Mouse (Mus musculus) adrenal gland, adult 2 months (tissue): ENCODE measurements at regions not wholly inside any gene's neighbourhood (a gene's known extent, or its start where the extent isn't known, plus 50 kb on each side); places are given as distances from the start of the nearest gene placed in this dataset.

Experiments
- DNase-seq: peaks from one replicate; pipeline ENCODE4 v3.0.0; 2021

GRCm38 (mm10) chr3:129386522-129386921 is 54.0 kb upstream of the Enpep start:
- DNase-seq, result no peak

GRCm38 (mm10) chr3:129390506-129390905 is 58.0 kb upstream of the Enpep start:
- DNase-seq, result no peak

DNA sequence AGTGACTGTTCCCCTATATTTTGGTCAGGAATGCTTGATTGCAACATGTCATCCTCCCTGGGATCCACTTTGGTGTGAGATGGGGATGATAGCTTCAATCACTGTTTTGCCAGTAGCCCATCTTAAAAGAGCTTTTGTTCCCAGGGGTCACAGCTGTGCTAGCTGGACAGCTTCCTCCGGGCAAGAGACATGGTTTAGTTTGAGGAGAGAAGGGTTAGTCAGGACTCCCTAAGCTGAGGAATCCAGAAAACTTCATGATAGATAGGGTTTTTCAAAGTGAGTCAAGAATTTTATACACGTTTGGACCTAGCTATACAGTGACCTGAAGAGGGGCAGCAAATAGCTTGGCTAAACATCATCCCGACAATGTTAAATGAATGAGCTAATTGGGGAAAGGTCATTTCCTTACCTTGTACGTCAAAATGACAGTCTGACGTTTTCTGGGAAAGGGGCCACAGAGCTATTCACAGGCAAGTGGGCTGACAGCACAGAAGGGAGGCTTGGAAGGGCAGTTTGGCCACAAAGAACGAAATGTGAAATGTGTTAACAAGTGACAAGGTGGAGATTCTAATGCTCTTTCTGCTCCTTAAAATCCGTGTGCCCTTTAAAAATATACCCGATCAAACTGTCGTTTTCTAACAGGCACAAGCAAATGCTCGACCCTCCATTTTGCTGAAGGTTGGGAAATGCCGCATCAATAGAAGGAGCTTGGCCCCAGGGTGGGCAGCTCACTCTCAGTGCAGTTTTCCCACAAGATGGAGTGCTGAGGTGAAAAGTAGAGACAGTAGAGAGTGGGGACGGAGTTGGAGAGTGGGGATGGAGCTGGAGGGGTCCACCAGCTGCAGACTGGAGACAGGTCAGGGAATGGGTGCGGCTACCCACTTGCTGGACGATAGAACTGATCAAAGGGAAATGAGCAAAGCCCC is 59.6 kb upstream of the Enpep start:
- no peak for DNase-seq

DNA sequence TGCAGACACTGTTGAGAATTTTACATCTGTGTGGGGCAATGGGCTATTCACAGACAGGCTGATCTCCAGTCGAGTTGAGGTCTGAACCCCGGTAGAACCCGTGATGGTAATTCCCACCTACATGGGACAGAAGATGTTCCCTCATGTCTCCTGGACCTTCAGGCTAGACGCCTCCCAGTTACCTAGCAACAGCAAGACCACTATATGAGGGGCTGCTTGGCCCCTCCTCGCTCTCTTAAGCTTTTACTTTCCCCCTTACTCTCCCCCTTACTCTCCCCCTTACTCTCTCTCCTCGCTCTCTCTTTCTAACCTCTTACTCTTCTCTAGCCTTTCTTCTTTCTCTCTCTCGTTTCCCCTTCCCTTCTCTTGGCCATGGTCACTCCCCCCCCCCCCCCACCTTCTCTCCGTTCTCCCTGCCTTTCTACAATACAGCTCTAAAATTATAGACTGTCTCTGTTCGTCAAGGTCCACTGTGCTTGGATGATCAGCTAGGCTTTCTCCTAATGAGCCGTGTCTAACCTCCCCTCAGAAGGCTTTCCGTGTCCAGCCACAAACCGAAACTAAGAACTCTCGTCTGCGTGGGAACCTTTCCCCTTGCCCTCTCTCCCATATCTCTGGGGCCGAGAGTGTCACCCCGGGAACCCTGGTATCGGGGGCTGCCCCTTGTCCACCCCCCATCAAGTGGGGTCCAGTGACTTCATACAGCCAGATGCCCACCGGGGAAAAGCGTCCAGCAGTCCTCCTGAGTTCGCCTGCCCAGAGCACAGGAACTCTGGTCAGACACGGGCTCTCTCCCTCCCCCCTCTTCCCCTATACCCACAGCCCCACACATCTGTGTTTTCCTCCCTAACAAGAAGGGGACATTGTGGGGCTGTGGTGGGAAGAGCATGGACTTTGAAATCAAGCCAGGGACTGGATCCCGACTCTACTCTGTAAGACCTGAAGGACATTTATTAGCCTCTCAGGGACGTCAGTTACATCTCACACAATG is 60.6 kb upstream of the Enpep start:
- peak; percentile 3 for DNase-seq

DNA sequence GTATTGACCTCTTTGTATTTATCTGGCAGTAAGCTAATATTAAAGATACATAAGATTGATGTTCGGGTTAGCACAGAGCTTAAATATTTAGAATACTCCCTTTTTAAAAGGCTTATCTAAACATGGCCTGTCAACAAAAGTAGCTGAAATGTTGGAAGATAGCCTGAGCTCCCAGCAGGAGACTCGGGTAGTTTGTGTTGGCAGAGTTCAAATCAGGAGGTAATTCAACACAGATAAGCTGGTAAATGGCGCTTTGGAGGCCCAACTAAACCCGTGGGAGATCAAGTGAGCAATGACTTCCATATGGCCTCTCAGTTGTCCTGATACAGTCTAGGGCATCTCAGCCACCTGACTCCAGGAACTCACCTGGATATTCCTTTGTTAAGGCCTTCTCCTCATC is 65.0 kb upstream of the Enpep start:
- DNase-seq, result no peak

- no peak for DNase-seq
Observed at GRCm38 (mm10) chr3:129400092-129400924, 67.8 kb upstream of the Enpep start.

- DNase-seq, result no peak
Observed at GRCm38 (mm10) chr3:129411389-129412054, 79.0 kb upstream of the Enpep start.

DNA sequence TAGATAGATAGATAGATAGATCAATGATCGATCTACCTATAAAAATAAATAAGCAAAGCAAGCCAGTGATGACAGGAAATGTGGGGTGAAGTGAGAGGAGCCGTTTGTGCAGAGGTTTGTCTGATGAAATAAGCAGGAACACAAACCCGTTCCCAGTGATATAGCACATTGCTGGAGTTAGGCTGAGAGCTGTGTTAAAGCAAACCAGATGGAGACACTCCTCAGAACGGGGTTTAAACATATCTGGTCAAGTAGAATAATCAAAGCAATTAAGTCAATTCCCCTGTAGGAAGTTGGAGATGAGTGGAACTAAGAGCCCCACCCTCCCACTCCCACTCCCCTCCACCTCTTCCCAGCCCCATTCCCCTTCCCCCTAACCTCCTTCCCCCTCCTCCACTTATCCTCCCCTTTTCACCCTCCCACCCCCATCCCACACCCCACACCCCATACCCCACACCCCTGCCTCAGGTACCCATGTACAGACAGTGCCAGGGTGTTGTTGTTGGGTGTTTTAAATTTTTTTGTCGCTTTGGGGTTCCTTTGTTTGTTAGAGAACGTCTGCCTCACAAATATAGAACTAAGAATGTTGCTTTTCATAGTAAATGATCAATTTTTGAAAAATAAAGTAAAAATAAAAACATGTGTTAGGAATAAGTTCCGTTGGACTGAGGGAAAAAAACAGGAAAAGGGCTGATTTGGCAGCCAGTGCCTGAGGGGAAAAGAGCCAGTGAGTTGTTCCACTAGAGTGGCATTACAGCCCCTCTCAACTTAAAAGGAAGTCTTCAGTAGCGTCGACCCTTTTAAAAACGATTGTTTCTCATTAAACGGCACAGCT is 79.8 kb upstream of the Enpep start:
- DNase-seq, result no peak

DNA sequence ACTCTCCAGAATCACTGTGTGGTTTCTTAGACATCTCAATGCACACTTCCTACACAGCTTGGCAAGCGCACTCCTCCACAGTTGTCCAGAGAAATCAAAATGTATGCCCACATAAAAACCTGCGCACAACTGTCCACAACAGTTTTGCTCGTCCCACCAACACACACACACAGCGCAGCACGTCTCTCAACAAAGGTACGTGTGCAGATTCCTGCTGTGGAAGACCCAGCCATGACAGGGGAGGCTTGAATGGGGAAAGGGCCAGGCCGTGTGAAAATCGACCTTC is 80.4 kb upstream of the Enpep start:
- no peak for DNase-seq

DNA sequence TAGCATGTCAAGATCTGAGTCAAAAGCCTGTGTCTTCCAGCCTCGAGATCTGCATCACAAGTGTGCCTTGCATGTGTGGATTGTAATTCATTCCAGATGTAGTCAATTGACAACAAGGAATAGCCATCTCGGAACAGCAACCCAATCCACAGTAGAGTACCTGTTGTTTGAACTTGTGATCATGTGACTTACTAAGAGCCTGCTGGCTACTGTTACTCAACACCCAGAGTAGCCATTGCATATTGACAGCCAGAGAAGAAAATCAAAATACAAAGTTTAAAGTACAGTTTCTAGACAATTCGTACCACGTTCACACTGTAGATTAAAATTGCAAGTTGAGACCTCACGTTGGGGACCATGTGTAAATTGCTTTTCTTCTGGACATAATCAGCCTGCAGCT is 83.1 kb upstream of the Enpep start:
- no peak for DNase-seq

DNA sequence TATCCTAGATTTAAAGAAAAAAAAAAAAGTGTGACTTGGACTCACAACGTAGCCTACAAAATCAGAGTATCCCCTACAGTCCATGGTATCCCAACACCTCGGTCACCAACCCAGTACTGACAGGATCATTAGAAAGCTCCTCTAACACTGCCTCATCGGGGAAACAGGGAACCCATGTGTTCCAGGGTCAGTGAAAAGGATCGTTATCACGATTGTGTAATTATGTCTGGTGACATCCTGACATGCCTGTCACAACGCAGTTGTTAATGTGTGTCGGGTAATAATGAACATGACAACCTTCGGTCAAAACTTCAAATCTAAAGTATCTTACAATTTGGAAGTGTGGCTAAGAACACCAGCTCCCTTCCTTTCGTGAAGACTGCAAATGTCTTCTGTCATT is 83.8 kb upstream of the Enpep start:
- no peak for DNase-seq

GRCm38 (mm10) chr3:129421620-129422239 is 89.2 kb upstream of the Enpep start:
- peak; percentile 9 for DNase-seq

DNA sequence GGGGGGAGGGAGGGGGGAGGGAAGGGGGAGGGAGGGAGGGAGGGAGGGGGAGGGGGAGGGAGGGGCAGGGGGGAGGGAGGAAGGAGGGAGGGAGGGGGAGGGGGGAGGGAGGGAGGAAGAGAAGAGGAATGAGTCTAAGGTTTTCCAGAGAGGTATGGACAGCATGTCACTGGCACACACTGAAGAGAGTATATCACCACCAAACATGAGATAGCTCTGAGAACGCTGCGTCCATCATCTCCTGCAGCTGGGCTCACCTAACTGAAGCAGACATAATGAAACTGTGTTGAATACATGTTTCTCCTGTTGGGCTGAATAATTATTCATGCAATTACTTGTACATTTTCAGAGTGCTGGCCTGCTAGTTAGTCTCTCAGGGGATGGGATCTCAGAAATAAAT is 96.2 kb upstream of the Enpep start:
- DNase-seq, result no peak

- DNase-seq, result peak; percentile 40
Observed at GRCm38 (mm10) chr3:129429161-129430111, 96.9 kb upstream of the Enpep start.

GRCm38 (mm10) chr3:129434056-129434455 is 98.1 kb upstream of the Elovl6 start:
- DNase-seq, result no peak

GRCm38 (mm10) chr3:129437687-129438086 is 94.5 kb upstream of the Elovl6 start:
- DNase-seq, result no peak

- no peak for DNase-seq
Observed at GRCm38 (mm10) chr3:129442756-129443155, 89.4 kb upstream of the Elovl6 start.

GRCm38 (mm10) chr3:129444221-129444620 is 87.9 kb upstream of the Elovl6 start:
- DNase-seq, result no peak

DNA sequence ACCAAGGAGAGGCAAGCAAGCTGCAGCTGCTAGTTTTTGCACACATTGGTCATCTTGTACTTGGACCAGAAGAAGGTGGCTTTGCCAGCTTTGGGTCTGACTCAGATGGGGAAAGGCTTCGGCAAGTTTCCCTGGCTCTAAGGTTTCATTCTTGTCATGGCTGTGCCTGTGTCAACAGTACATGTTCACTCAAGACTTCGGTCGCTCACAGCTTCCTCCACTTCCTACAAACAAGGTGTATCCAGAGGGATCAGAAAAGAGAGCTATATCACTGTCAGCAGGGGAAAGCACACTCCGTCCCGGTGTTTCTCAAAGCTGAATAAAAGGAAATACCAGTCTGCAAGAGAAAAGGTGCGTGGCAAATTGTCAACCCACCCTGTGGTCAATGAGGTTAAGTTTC is 86.2 kb upstream of the Elovl6 start:
- DNase-seq, result no peak
